Mouse (Mus musculus): ENCODE results near the gene Mthfd1. TPM values are rescaled to one million over a fixed set of nuclear protein-coding genes. Genes with fewer than 3 reads are reported as not detected.
"Not testable (repeated sequence)": the region's sequence is repeated elsewhere in the genome, so short reads cannot be mapped to it uniquely, and the experiment has no call there.

Gene Mthfd1
- 135 and 142 TPM in 2 replicates for polyA plus RNA-seq (2016; fragmentation: Nextera tagmentation; extraction: Ambion mirVana)

DNA sequence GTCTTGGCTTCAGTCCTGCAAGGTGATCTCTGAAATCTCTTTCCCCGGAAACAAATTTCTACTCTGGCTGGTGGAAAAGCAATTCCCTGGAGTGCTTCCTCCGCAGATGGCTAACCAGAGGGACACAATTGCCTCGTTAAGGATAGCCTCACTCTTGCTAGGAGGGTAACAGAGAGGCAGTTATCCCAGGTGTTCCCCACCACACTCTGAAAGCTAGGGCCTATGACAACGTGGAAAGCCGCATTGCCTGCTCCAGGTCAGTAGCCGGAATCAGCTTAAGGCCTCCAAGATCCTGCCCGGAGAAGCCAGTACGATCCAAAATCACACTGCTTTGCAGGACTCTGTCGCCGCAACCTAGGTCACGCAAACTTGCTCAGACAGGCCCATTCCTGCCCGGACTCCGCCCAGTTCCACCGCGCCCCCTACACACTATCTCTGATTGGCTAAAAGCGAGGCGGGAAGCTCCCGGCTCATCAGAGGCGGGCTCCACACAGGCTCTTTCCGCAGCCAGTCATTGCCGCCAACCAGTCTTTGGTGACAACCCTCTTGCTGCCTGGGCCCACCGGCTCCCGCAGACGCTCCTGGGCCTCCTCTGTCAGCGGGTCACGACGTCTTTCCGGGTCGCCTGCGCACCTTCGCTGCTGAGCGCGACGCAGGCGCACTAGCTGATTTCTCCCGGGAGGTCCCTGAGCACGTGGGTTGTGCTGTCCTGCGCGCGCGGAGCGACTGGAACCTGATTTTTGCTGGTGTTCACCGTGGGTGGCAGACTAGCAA lies at the start of gene Mthfd1:
Gene Mthfd1 (plus strand): TSS at position 574 of the 774 bp plus-strand sequence.
- Histone ChIP-seq H3K4me2 (peak within 1 kb of the TSS; percentile 94), H3K4me3 (peak within 1 kb of the TSS; percentile 71), H3K27ac (peak within 1 kb of the TSS; percentile 76), H3K9ac (peak within 1 kb of the TSS; percentile 77), H3K36me3 (peaks cover 9% of the 10 kb centered on the region; the same call in 1 of the 2 replicates), H3K4me1 (peaks cover 36% of the 10 kb centered on the region), H3K27me3 (replicated peaks) (no peaks in the 10 kb centered on the region), H3K9me3 (replicated peaks) (no peaks in the 10 kb centered on the region)
- ATAC-seq, result peak; percentile 97
- WGBS (ENCODE audit: insufficient replicate concordance), result 2% methylated on average over 43 of the region's 43 CpGs

DNA sequence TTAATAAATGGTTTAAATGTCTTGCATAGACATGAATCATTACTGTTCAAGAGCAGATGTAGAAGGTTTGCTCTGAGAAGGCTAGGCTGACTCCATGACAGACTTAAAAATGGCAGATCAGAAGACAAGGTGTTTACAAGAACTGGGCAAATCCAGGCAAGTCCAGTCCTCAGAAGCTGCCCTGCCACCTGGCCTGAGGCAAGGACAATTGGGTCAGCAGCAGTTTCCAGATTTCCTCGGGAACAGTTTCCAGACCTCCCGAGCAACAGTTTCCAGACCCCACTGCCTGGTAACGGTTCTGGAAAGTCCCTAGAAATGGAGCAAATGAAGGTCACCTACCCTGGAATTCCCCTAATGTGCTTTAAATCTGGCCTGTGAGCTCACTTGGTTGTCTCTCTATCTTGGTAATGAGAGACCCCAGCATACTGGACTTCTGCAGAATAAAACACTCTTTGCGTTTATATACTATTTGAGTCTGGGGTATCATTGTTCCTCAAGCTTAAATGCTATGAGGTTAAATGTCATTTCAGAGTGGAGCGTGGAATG lies 45.6 kb upstream of the Mthfd1 start:
- no peak overlapping the region for H3K4me3 ChIP-seq
- no peak for ATAC-seq
- H3K36me3 ChIP-seq, result no peaks in the 10 kb centered on the region

DNA sequence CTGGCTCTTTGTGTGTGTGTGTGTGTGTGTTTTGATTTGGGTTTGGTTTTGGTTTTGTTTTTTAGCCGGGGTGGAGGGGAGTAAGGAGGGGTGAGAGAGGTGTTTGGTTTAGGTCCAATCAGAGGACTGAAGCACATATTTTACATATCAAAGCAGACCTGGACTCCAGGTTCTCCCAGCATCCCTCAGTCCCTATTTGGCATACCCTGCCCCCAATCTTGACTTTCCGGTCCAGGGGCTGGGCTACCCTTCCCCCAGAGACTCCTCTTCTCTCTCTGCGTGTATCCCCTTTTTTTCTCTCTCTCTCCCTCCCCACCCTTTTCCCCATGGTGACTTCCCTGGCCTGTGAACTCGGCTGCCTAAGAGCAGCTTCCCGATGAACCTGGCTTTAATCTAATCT lies 40.0 kb upstream of the Mthfd1 start:
- no peak overlapping the region for H3K9ac ChIP-seq
- no peaks in the 10 kb centered on the region for H3K9me3 ChIP-seq (replicated peaks)
- no peaks in the 10 kb centered on the region for H3K27me3 ChIP-seq (replicated peaks)
- no peaks in the 10 kb centered on the region for H3K4me1 ChIP-seq
- 44% methylated on average over 5 of the region's 5 CpGs for WGBS (ENCODE audit: insufficient replicate concordance)
- H3K4me2 ChIP-seq, result no peak overlapping the region
- no peaks in the 10 kb centered on the region for H3K36me3 ChIP-seq
- no peak for ATAC-seq
- H3K4me3 ChIP-seq, result no peak overlapping the region
- H3K27ac ChIP-seq, result no peak overlapping the region

More for the DNA sequence above, 45.6 kb upstream of the Mthfd1 start:
- Histone ChIP-seq H3K9me3 (replicated peaks) (no peaks in the 10 kb centered on the region), H3K27me3 (replicated peaks) (no peaks in the 10 kb centered on the region; the same call in 1 of the 2 replicates), H3K4me1 (no peaks in the 10 kb centered on the region), H3K4me2 (no peak overlapping the region), H3K27ac (no peak overlapping the region), H3K9ac (no peak overlapping the region)
- WGBS (ENCODE audit: insufficient replicate concordance), result 79% methylated on average over 5 of the region's 5 CpGs

DNA sequence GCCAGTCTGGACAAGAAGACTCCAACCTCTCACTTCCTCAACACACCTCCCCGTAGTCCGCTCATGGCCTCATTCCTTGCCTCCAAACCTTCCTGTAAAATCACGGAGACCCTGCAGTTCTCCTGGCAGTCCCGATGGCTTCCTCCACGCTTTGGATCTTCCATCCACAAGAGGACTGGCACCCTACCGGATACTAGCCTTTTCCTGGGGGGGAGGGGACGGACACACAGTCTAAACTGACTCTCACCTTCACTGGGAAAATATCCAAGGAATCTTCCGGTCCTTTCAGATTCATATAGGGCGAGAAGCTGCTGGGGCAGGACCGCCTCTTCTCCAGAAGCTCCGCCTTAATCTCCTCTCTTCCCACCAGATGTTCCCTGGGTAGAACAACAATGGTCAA lies 38.4 kb upstream of the Mthfd1 start:
- WGBS (ENCODE audit: insufficient replicate concordance), result 62% methylated on average over 11 of the region's 11 CpGs
- Histone ChIP-seq H3K4me1 (no peaks in the 10 kb centered on the region), H3K9me3 (replicated peaks) (no peaks in the 10 kb centered on the region), H3K36me3 (no peaks in the 10 kb centered on the region), H3K9ac (no peak overlapping the region), H3K27ac (no peak overlapping the region), H3K4me3 (no peak overlapping the region), H3K4me2 (no peak overlapping the region), H3K27me3 (replicated peaks) (no peaks in the 10 kb centered on the region)
- ATAC-seq, result no peak

DNA sequence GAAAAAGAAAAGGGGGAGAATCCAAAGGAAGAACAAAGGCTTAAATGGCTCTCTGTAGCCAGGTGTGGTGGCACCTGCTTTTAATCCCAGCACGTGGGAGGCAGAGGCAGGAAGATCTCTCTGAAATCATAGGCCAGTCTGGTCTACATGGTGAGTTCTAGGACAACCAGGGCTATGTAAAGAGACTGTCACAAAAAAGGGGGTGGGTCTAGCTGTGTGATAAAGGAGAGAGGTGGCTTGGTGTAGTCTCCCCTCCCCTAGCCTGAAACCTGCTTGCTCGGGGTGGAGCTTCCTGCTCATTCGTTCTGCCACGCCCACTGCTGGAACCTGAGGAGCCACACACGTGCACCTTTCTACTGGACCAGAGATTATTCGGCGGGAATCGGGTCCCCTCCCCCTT lies 33.0 kb upstream of the Mthfd1 start:
- H3K9me3 ChIP-seq (replicated peaks); H3K4me2 ChIP-seq; ATAC-seq; H3K9ac ChIP-seq; H3K27me3 ChIP-seq (replicated peaks); H3K4me1 ChIP-seq; H3K4me3 ChIP-seq; H3K27ac ChIP-seq; H3K36me3 ChIP-seq: not testable (repeated sequence)
- WGBS (ENCODE audit: insufficient replicate concordance), result 58% methylated on average over 3 of the region's 8 CpGs

DNA sequence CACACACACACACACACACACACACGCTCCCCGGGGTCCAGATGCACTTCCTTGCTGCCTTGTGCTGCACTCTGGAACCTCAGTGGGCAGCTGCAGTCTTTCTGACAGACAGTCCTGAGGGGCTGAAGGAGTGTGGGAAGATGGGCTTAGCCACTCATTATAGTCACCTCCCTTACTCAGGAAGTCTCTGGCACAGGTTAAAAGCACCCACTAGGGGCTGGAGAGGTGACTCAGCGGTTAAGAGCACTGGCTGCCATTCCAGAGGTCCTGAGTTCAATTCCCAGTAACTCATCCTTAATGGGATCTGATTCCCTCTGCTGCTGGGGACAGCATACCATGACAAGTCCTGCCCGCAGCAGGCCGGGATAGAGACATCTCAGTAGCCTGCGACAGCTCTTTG lies 24.5 kb upstream of the Mthfd1 start:
- Histone ChIP-seq H3K27ac (no peak overlapping the region), H3K4me1 (peaks cover 6% of the 10 kb centered on the region; the same call in 1 of the 2 replicates), H3K9ac (no peak overlapping the region), H3K9me3 (replicated peaks) (no peaks in the 10 kb centered on the region), H3K4me3 (no peak overlapping the region), H3K4me2 (no peak overlapping the region), H3K36me3 (no peaks in the 10 kb centered on the region), H3K27me3 (replicated peaks) (0 out of 2 replicates have a peak, but pooled peaks cover 6% of the 10 kb centered on the region)
- WGBS (ENCODE audit: insufficient replicate concordance), result 77% methylated on average over 6 of the region's 6 CpGs
- no peak for ATAC-seq

DNA sequence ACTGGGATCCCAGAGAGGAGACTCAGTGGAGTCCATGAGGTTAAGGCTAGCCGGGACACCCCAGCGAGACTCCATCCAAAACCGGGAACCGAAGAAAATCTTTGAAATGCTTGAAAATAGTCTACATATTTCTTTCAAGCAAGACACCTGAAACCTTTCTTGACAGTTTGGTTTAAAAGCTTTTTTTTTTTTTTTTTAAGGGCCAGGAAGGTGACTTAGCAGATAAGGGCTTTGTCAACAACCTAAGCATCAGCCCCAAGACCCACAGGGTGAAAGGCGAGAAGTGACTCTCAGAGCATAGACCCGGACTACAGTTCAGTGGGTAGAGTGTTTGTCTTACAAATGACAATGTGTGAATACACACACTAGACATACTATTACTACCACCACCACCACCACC lies 19.8 kb upstream of the Mthfd1 start:
- Histone ChIP-seq H3K27me3 (replicated peaks) (0 out of 2 replicates have a peak, but pooled peaks cover 5% of the 10 kb centered on the region), H3K4me2 (no peak overlapping the region), H3K9me3 (replicated peaks) (no peaks in the 10 kb centered on the region), H3K4me1 (peaks cover 33% of the 10 kb centered on the region), H3K9ac (no peak overlapping the region), H3K27ac (no peak overlapping the region), H3K4me3 (no peak overlapping the region), H3K36me3 (no peaks in the 10 kb centered on the region)
- ATAC-seq, result no peak
- WGBS (ENCODE audit: insufficient replicate concordance), result 74% methylated on average over 6 of the region's 6 CpGs

DNA sequence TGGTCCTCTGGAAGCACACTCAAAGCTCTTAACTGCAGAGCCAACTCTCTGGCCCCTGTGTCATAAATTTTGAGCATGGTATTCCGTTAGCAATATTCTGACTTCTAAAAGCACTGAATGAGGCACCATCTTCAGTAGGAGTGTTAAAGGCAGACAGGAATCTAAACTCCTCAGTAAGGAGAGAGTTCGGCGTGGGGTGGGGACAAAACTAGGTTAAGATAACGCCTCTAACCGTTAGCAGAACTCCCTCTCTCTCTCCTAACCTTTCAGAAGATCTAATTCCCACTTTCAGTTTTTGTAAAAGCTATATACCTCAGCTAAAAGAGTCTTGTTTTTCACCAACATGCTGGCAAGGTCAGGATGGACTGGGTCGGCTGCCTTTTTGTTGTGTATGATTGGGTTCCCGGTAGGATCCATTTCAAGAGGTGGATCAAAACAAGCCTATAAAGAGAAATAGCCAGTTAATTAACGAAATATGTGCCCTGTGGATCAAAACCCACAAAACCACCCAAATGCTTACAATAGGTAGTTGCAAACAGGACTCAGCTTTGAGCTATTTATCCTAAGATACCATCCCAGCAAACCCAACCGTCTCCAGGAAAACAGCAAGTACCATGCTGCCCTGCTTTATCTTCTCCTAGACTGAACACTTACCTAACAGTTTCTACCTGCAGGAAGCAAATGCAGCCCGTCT lies 15.8 kb upstream of the Mthfd1 start:
- Histone ChIP-seq H3K36me3 (no peaks in the 10 kb centered on the region), H3K4me1 (peaks cover 54% of the 10 kb centered on the region), H3K27me3 (replicated peaks) (no peaks in the 10 kb centered on the region), H3K27ac (peak overlapping the region; percentile 84), H3K9ac (peak overlapping the region; percentile 25; the same call in 1 of the 2 replicates), H3K9me3 (replicated peaks) (no peaks in the 10 kb centered on the region), H3K4me3 (no peak overlapping the region), H3K4me2 (peak overlapping the region; percentile 39)
- no peak for ATAC-seq
- WGBS (ENCODE audit: insufficient replicate concordance), result 37% methylated on average over 10 of the region's 10 CpGs

DNA sequence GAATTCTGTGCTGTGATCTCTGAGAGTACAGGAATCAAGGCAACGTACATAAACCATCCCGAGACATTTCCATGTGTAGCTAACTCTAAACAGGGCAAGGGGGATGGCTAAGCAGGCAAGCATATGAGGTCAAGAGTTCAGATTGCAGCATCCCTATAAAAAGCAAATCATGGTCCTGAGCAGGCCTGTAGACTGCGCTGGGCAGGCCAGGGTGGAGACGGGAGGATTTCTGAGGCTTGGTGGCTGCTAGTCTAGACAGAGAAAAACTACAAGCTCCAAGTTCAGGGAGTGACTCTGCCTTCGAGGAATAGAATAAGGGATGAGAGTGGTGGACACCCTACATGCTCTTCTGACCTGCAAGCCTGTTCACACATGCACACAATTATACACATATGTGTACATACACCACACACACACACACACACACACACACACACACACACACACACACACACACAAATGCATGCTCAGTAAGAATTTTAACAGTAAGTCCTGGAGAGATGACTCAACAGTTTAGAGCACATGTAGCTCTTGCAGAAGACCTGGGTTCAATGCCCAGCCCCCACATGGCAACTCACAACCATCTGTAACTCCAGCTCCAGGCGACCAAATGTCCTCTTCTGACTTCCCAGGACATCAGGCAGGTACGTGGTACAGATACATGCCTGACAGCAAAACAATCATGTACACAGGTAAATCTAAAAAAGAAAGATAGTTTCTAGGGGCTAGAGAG lies 15.1 kb upstream of the Mthfd1 start:
- no peaks in the 10 kb centered on the region for H3K27me3 ChIP-seq (replicated peaks)
- no peak for ATAC-seq
- peak overlapping the region; percentile 84 for H3K27ac ChIP-seq
- no peaks in the 10 kb centered on the region for H3K9me3 ChIP-seq (replicated peaks)
- H3K4me2 ChIP-seq, result no peak overlapping the region
- H3K4me1 ChIP-seq, result peaks cover 50% of the 10 kb centered on the region
- 55% methylated on average over 7 of the region's 7 CpGs for WGBS (ENCODE audit: insufficient replicate concordance)
- peak overlapping the region; percentile 25; the same call in 1 of the 2 replicates for H3K9ac ChIP-seq
- no peaks in the 10 kb centered on the region for H3K36me3 ChIP-seq
- no peak overlapping the region for H3K4me3 ChIP-seq

DNA sequence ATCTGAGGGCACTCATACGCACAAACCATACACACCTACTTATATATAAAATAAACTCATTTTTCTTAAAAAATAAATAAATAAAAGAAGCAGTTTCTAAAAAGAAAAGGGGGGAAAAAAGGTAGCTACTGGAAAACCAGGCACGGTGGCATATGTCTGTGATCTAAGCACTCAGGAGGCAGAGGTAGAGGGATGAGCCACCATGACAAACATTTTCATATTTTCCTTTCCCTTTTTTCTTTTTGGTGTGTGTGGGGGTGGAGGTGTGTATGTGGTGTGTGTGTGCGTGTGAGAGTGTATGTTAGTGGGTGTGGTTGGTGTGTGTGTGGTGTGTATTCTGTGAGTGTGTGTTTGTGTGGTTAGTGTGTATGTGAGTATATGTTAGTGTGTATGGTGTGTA lies 14.4 kb upstream of the Mthfd1 start:
- peak; percentile 42 for ATAC-seq
- 64% methylated on average over 3 of the region's 3 CpGs for WGBS (ENCODE audit: insufficient replicate concordance)
- H3K9ac ChIP-seq, result peak overlapping the region; percentile 47; the same call in 1 of the 2 replicates

DNA sequence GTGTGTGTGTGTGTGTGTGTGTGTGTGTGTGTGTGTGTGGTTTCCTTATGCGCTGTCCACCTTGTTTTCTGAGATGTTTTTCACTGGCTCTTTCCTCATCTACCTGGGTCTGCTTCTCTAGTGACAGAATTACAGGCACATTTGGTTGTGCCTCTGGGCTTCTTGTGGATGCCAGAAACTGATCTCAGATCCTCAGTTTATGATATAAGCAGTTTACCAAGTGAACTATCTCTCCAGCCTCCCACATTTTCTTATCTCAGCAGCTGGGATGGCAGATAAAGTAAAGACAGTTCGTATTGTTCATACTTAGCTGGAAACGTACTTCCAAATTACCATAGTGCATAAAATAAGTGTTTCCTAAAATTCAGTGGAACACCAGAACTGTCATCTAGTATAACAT lies 14.0 kb upstream of the Mthfd1 start:
- peak; percentile 70 for ATAC-seq
- Histone ChIP-seq H3K27me3 (replicated peaks) (no peaks in the 10 kb centered on the region), H3K36me3 (no peaks in the 10 kb centered on the region), H3K9me3 (replicated peaks) (no peaks in the 10 kb centered on the region), H3K27ac (peak overlapping the region; percentile 84), H3K4me3 (no peak overlapping the region), H3K4me1 (peaks cover 45% of the 10 kb centered on the region), H3K4me2 (peak overlapping the region; percentile 45), H3K9ac (peak overlapping the region; percentile 47)
- 26% methylated on average over 3 of the region's 3 CpGs for WGBS (ENCODE audit: insufficient replicate concordance)

More for the DNA sequence above, 14.4 kb upstream of the Mthfd1 start:
- H3K4me1 ChIP-seq, result peaks cover 47% of the 10 kb centered on the region
- no peaks in the 10 kb centered on the region for H3K27me3 ChIP-seq (replicated peaks)
- no peak overlapping the region for H3K4me3 ChIP-seq
- peak overlapping the region; percentile 84 for H3K27ac ChIP-seq
- no peaks in the 10 kb centered on the region for H3K36me3 ChIP-seq
- H3K4me2 ChIP-seq, result peak overlapping the region; percentile 45
- H3K9me3 ChIP-seq (replicated peaks), result no peaks in the 10 kb centered on the region
